Mouse (Mus musculus) kidney, postnatal 14 days (tissue): ENCODE data around the gene Csnk2b.
A peak's percentile ranks its signal among the peaks of the same experiment; 100 is the strongest.

Experiments used
- DNase-seq: peaks from one replicate; pipeline ENCODE4 v3.0.0; 2022; ENCODE audit warnings: mixed read lengths

Gene Csnk2b

GRCm38 (mm10) chr17:35115046-35116019, 6.5 kb downstream of the Csnk2b start, which contains the start of gene Ly6g5b:
TSS of gene Ly6g5b (minus strand) at chr17:35115428.
- no peak for DNase-seq

GRCm38 (mm10) chr17:35111774-35112173, 10.1 kb downstream of the Csnk2b start:
- DNase-seq = no peak

GRCm38 (mm10) chr17:35108097-35108496, 13.8 kb downstream of the Csnk2b start, which contains the start of gene Ly6g5c:
TSS of gene Ly6g5c (plus strand) at chr17:35108279.
- DNase-seq = no peak

GRCm38 (mm10) chr17:35106522-35106921, 15.3 kb downstream of the Csnk2b start:
- no peak for DNase-seq

- peak; percentile 64 for DNase-seq
These were observed 16.0 kb downstream of the Csnk2b start for GRCm38 (mm10) chr17:35105740-35106389.

GRCm38 (mm10) chr17:35104754-35105153, 17.1 kb downstream of the Csnk2b start:
- no peak for DNase-seq

- no peak for DNase-seq
These were observed 17.8 kb downstream of the Csnk2b start for GRCm38 (mm10) chr17:35104079-35104478.

GRCm38 (mm10) chr17:35103221-35103690, 18.6 kb downstream of the Csnk2b start:
- peak; percentile 78 for DNase-seq

- no peak for DNase-seq
These were observed 19.6 kb downstream of the Csnk2b start for GRCm38 (mm10) chr17:35102299-35102698.

- DNase-seq = no peak
These were observed 20.7 kb downstream of the Csnk2b start for GRCm38 (mm10) chr17:35101161-35101560.

GRCm38 (mm10) chr17:35100196-35100765, 21.6 kb downstream of the Csnk2b start:
- peak; percentile 50 for DNase-seq

GRCm38 (mm10) chr17:35097164-35097655, 24.6 kb downstream of the Csnk2b start:
- DNase-seq = no peak

GRCm38 (mm10) chr17:35096597-35096996, 25.3 kb downstream of the Csnk2b start:
- no peak for DNase-seq

GRCm38 (mm10) chr17:35094475-35095365, 27.1 kb downstream of the Csnk2b start:
- no peak for DNase-seq

GRCm38 (mm10) chr17:35092403-35093198, 29.3 kb downstream of the Csnk2b start:
- DNase-seq = no peak

- no peak for DNase-seq
These were observed 31.5 kb downstream of the Csnk2b start for GRCm38 (mm10) chr17:35090166-35090932.

GRCm38 (mm10) chr17:35088825-35089644, 32.8 kb downstream of the Csnk2b start, which contains the start of gene Abhd16a:
TSS of gene Abhd16a (plus strand) at chr17:35089263.
- DNase-seq = peak; percentile 97

GRCm38 (mm10) chr17:35088151-35088550, 33.7 kb downstream of the Csnk2b start:
- no peak for DNase-seq

GRCm38 (mm10) chr17:35085208-35085865, 36.5 kb downstream of the Csnk2b start, which contains the start of gene Ly6g6f:
TSS of gene Ly6g6f (minus strand) at chr17:35085610.
- no peak for DNase-seq
